Mouse (Mus musculus) lung, postnatal 0 days (tissue): Measurements from ENCODE around the gene D1Pas1.

Source experiments
- CTCF ChIP-seq: IDR thresholded peaks from 2 replicates; pipeline ENCODE4 v1.5.1; 2016; ENCODE audit warnings: antibody characterized with exemption, mild to moderate bottlenecking
- EP300 ChIP-seq: IDR thresholded peaks from 2 replicates; pipeline ENCODE4 v1.6.1; 2016; ENCODE audit warnings: antibody characterized with exemption, mild to moderate bottlenecking, control low read depth

DNA sequence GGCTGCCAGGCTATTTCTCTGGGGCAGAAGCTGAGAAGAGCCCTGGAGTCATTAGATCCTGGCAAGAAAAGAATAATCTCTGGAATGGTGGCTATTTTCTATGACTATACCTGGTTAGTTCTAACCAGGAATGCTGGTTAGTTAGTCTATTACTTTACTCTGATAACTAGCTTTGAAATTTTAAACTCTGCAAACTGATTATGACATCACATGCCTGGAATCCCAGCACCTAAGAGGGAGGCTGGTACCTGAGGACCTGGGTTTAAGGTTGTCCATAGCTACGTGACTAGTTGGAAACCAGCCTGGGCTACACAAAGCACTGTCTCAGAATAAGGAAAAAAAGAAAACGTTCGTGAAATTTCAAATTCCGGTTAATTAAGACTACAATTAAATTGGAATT is 39.7 kb upstream of the D1Pas1 start:
- no peak for TF ChIP-seq EP300
- TF ChIP-seq CTCF = no peak
